In genomic region chrX:93288339-93288738, GRCm38 (mm10) we compare ENCODE assay signal across 9 mouse cellular contexts. TPM values are rescaled to one million over a fixed set of nuclear protein-coding genes. Genes with fewer than 3 reads are reported as not detected.
DNase-seq lines count a peak whose midpoint lies in the region; ATAC-seq lines count a peak whose summit lies in the region.
"Had no signal": no experiment of that assay in that cellular context is flagged by ENCODE, and none has a peak within 500 bp of the region (broad histone marks: within the 10 kb centered on the region; RNA-seq: fewer than 3 reads in every experiment).

No protein-coding gene starts in this region.

- no peaks in the 10 kb centered on the region for H3K27me3 ChIP-seq in forebrain, embryonic 13.5 days
- peaks cover 86% of the 10 kb centered on the region for H3K27me3 ChIP-seq in limb, embryonic 15.5 days
- H3K27me3 ChIP-seq in stomach, embryonic 15.5 days (replicated peaks), result peaks cover 76% of the 10 kb centered on the region

- peak overlapping the region; percentile 91 for H3K9ac ChIP-seq in forebrain, embryonic 13.5 days
- H3K9ac ChIP-seq in limb, embryonic 15.5 days, result no peak overlapping the region
- H3K9ac ChIP-seq in stomach, embryonic 15.5 days, result no peak overlapping the region

- H3K4me1 ChIP-seq in forebrain, embryonic 13.5 days, result peaks cover 8% of the 10 kb centered on the region; the same call in 1 of the 2 replicates
- peaks cover 11% of the 10 kb centered on the region for H3K4me1 ChIP-seq in limb, embryonic 15.5 days
- peaks cover 8% of the 10 kb centered on the region for H3K4me1 ChIP-seq in stomach, embryonic 15.5 days

- 20% methylated on average over 21 of the region's 37 CpGs for WGBS in forebrain, embryonic 13.5 days
- 12% methylated on average over 30 of the region's 37 CpGs for WGBS in limb, embryonic 15.5 days
- 21% methylated on average over 28 of the region's 37 CpGs for WGBS in stomach, embryonic 15.5 days

- no peaks in the 10 kb centered on the region for H3K9me3 ChIP-seq in forebrain, embryonic 13.5 days (replicated peaks)
- no peaks in the 10 kb centered on the region for H3K9me3 ChIP-seq in limb, embryonic 15.5 days
- no peaks in the 10 kb centered on the region for H3K9me3 ChIP-seq in stomach, embryonic 15.5 days

- peak overlapping the region; percentile 61 for H3K4me2 ChIP-seq in forebrain, embryonic 13.5 days
- peak overlapping the region; percentile 53 for H3K4me2 ChIP-seq in limb, embryonic 15.5 days
- peak overlapping the region; percentile 54 for H3K4me2 ChIP-seq in stomach, embryonic 15.5 days

- peaks cover 8% of the 10 kb centered on the region; the same call in 1 of the 2 replicates for H3K36me3 ChIP-seq in forebrain, embryonic 13.5 days (ENCODE audit: poor library complexity, severe bottlenecking)
- no peaks in the 10 kb centered on the region for H3K36me3 ChIP-seq in limb, embryonic 15.5 days
- no peaks in the 10 kb centered on the region for H3K36me3 ChIP-seq in stomach, embryonic 15.5 days

- H3K27ac ChIP-seq in forebrain, embryonic 13.5 days, result peak overlapping the region; percentile 88
- no peak overlapping the region for H3K27ac ChIP-seq in limb, embryonic 15.5 days
- H3K27ac ChIP-seq in stomach, embryonic 15.5 days, result no peak overlapping the region

- peak; percentile 18 for DNase-seq in retina, embryonic 14.5 days (ENCODE audit: low spot score)
- no peak for DNase-seq in retina, postnatal 1 day
- no peak for DNase-seq in gastrocnemius, postnatal 4 days (ENCODE audit: low spot score in 2 of 2)
- DNase-seq in spleen, postnatal 4 days (ENCODE audit: low spot score in 2 of 2), result no peak
- DNase-seq: cerebellum, adult 11-12 months; lung, postnatal 4 days had no signal

- peak overlapping the region; percentile 60 for H3K4me3 ChIP-seq in forebrain, embryonic 13.5 days
- H3K4me3 ChIP-seq in limb, embryonic 15.5 days, result peak overlapping the region; percentile 34
- H3K4me3 ChIP-seq in stomach, embryonic 15.5 days (replicated peaks), result peak overlapping the region; percentile 28

- ATAC-seq in forebrain, embryonic 13.5 days, result no peak
- no peak for ATAC-seq in limb, embryonic 15.5 days (ENCODE audit: insufficient number of reproducible peaks, low FRiP score, low TSS enrichment, low read depth)
- no peak for ATAC-seq in stomach, embryonic 15.5 days (ENCODE audit: insufficient read depth, low FRiP score, low read depth)

RNA-seq across cellular contexts. Expression of gene Arx, which starts 2.1 kb away (rescaled TPM):
- polyA plus RNA-seq in forebrain, embryonic 13.5 days (2015; fragmentation: Nextera tagmentation; extraction: Ambion mirVana), result 58.0 and 63.2 TPM in 2 replicates
- polyA plus RNA-seq in limb, embryonic 15.5 days (2015; fragmentation: Nextera tagmentation; extraction: Ambion mirVana), result 0.40 and 0.56 TPM in 2 replicates
- polyA plus RNA-seq in stomach, embryonic 15.5 days (2015; fragmentation: Nextera tagmentation; extraction: Ambion mirVana), result 0.49 and 0.66 TPM in 2 replicates
- total RNA-seq in gastrocnemius, postnatal 4 days (2021), result 1 to 10 TPM; 2.2 to 2.4 TPM

Comparison
In these comparisons a context has a peak if more than half of its experiments do, and no peak if none do; other contexts are left out.
1. RNA of gene Arx, which starts 2.1 kb away (polyA plus RNA-seq): 58.0 to 63.2 TPM in forebrain, embryonic 13.5 days; 0.49 to 0.66 TPM in stomach, embryonic 15.5 days and 0.40 to 0.56 TPM in limb, embryonic 15.5 days; every median in the first group is over 10 times any median in the second.
2. Peak in every context shown above with its lines, with median percentiles within 50 percentile points of each other: H3K4me2 ChIP-seq and H3K4me3 ChIP-seq.